Mouse (Mus musculus) liver, embryonic 14.5 days (tissue): ENCODE results near the gene Hepacam. TPM values are rescaled to one million over a fixed set of nuclear protein-coding genes. Genes with fewer than 3 reads are reported as not detected.

Experiments
- ATAC-seq: fragments of 200-750 bp; cut with Nextera tagmentation; 2 replicates; pipeline ENCODE4 v1.8.0; 2017; ENCODE audit warnings: moderate number of reproducible peaks, mild to moderate bottlenecking, moderate library complexity; ENCODE audit not compliant: insufficient read depth
- DNase-seq, 3 experiments: peaks; one replicate each; pipeline ENCODE4 v3.0.0-alpha.2; 2012 to 2013; ENCODE audit warnings: low read depth in 3 of 3, low spot score in 3 of 3
- H3K27ac ChIP-seq: fragments of 300-500 bp; sonication (generic); 2 replicates; pipeline ENCODE4 v1.5.1; 2014; ENCODE audit warnings: moderate library complexity, mild to moderate bottlenecking, control low read depth, inconsistent platforms
- H3K27me3 ChIP-seq: fragments of 300-500 bp; sonication (generic); 2 replicates; pipeline ENCODE4 v1.6.1; 2014; ENCODE audit warnings: mild to moderate bottlenecking, low read length, moderate library complexity; ENCODE audit not compliant: control insufficient read depth, insufficient read depth
- H3K36me3 ChIP-seq: fragments of 300-500 bp; sonication (generic); replicated peaks from 2 replicates; pipeline ENCODE4 v1.6.1; 2014; ENCODE audit warnings: low read depth; ENCODE audit not compliant: control insufficient read depth, insufficient read depth
- H3K4me1 ChIP-seq, 2 experiments: fragments of 200-500 bp in 1 of 2; fragments of 300-500 bp in 1 of 2; sonication (generic) in 1 of 2; replicated peaks; 2 replicates each; pipeline ENCODE4 v1.6.1; 2012 to 2014; ENCODE audit warnings: antibody characterized with exemption in 1 of 2, inconsistent platforms in 1 of 2, low read length in 1 of 2; ENCODE audit not compliant: control insufficient read depth in 2 of 2, insufficient read depth in 2 of 2
- H3K4me2 ChIP-seq: fragments of 300-500 bp; sonication (generic); 2 replicates; pipeline ENCODE4 v1.6.1; 2014; ENCODE audit warnings: low read depth, mild to moderate bottlenecking, control low read depth, moderate library complexity
- H3K4me3 ChIP-seq, 2 experiments: fragments of 200-500 bp in 1 of 2; fragments of 300-500 bp in 1 of 2; sonication (generic) in 1 of 2; 2 replicates each; pipeline ENCODE4 v1.5.1; 2012 to 2014; ENCODE audit warnings: low read depth in 2 of 2, low read length in 2 of 2, mild to moderate bottlenecking in 2 of 2, control low read depth in 1 of 2, inconsistent platforms in 1 of 2, moderate library complexity in 1 of 2; ENCODE audit not compliant: insufficient read depth in 1 of 2
- H3K9ac ChIP-seq: fragments of 300-500 bp; sonication (generic); replicated peaks from 2 replicates; pipeline ENCODE4 v1.6.1; 2014; ENCODE audit warnings: mild to moderate bottlenecking, control low read depth, moderate library complexity
- H3K9me3 ChIP-seq: fragments of 300-500 bp; sonication (generic); 2 replicates; pipeline ENCODE4 v1.6.1; 2016; ENCODE audit warnings: low read length, mixed read lengths; ENCODE audit not compliant: control insufficient read depth
- CTCF ChIP-seq: IDR thresholded peaks from 2 replicates; pipeline ENCODE4 v1.5.1; 2016; ENCODE audit warnings: antibody characterized with exemption, low read depth, control low read depth
- EP300 ChIP-seq: IDR thresholded peaks from 2 replicates; pipeline ENCODE4 v1.6.1; 2016; ENCODE audit warnings: antibody characterized with exemption, low read depth
- WGBS: fragments of 180-500 bp; shearing (Covaris S2); extraction: QIAGEN DNeasy Blood & Tissue Kit; methylation state at CpG from one replicate; pipeline ENCODE4 v1.1.7; 2014; ENCODE audit not compliant: insufficient replicate concordance; 5-methylcytosine and 5-hydroxymethylcytosine counted together
- polyA plus RNA-seq, 2 experiments: library from polyadenylated mRNA; depleted of rRNA in 1 of 2; stranded (reverse) in 1 of 2; unstranded in 1 of 2; fragments of >200 nt; fragmentation: Nextera tagmentation in 1 of 2; extraction: Ambion mirVana in 1 of 2; gene quantifications; 2 replicates each; pipeline versions ENCODE4 v1.2.1 to v1.2.3; 2012 to 2014

Gene Hepacam
- polyA plus RNA-seq, 2 experiments, result not detected

DNA sequence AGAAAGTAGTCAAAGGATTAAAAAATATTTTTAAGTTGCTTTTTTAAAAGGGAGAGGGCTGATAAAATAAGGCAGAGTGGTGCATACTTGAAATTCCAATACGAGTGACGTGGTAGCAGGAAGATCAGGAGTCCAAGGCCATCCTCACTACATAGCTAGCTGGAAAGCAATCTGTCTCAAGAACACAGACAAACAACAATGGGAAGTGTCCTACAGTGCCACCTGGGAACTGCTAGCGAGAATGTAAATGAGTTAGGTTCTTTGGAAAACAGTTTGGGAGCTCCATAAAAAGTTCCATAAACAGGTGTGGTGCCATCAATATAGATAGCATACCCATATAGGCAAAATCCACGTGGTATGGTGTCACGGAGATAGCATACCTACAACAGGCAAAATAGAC is 1.4 kb upstream of the Hepacam start:
- TF ChIP-seq CTCF, result no peak
- TF ChIP-seq EP300, result no peak
- Histone ChIP-seq H3K9me3 (no peaks in the 10 kb centered on the region), H3K36me3 (no peaks in the 10 kb centered on the region), H3K4me2 (no peak overlapping the region), H3K4me3 (no peak overlapping the region), H3K4me1 (0 out of 4 replicates have a peak, but pooled peaks cover 0 to 1% of the 10 kb centered on the region in 2 experiments), H3K27ac (no peak overlapping the region), H3K9ac (no peak overlapping the region), H3K27me3 (no peaks in the 10 kb centered on the region)
- DNase-seq (no peak), ATAC-seq (no peak)
- WGBS, result 54% methylated on average over 5 of the region's 5 CpGs

DNA sequence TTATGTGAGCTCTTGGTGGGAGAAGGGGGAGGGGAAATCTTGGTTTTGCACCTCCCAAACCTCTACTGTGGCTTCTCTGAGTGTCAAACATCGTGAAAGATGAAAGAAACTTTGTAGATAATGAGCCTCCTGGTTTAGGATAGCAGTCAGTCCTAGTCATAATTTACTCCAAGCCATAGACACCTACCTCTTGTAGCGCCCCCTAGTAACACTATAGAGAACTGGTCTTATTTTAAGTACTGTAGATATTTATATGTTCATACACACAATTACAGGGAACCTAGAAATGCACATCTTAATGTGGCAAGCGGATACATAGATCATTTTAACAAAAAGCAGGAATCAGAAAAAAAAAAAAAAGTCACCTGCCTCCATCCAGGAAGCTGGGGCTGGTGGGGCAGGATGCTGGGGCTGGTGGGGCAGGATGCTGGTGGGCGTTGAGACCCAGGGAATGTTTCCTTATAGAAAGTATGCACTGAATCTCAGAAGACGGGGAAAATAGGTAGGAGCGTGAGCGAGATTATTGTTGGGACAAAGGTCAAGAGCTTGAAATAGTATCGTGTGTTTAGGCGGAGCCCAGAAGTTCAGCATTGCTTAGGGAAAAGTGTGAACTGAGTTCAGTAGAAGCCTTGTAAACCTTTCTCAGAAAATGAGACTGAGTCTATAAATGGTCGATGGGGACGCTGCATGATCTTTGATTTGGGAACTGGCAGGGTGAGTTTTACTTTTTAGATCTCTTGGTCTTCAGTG is 1.1 kb downstream of the Hepacam start:
- no peak overlapping the region for H3K4me3 ChIP-seq
- no peak overlapping the region for H3K27ac ChIP-seq
- TF ChIP-seq EP300 (no peak), CTCF (no peak)
- H3K27me3 ChIP-seq, result no peaks in the 10 kb centered on the region
- H3K4me2 ChIP-seq, result no peak overlapping the region
- H3K36me3 ChIP-seq, result no peaks in the 10 kb centered on the region
- ATAC-seq (no peak), DNase-seq (no peak)
- H3K9me3 ChIP-seq, result no peaks in the 10 kb centered on the region
- H3K4me1 ChIP-seq, result 0 out of 4 replicates have a peak, but pooled peaks cover 0 to 1% of the 10 kb centered on the region in 2 experiments
- no peak overlapping the region for H3K9ac ChIP-seq
- WGBS, result 62% methylated on average over 11 of the region's 11 CpGs

GRCm38 (mm10) chr9:37368860-37369259 is 1.7 kb downstream of the Hepacam start:
- TF ChIP-seq EP300 (no peak), CTCF (no peak)
- H3K4me3 ChIP-seq, result no peak overlapping the region
- ATAC-seq, result no peak
- no peak overlapping the region for H3K27ac ChIP-seq
- H3K4me2 ChIP-seq, result no peak overlapping the region
- 62% methylated on average over 8 of the region's 8 CpGs for WGBS
- H3K27me3 ChIP-seq, result no peaks in the 10 kb centered on the region
- no peaks in the 10 kb centered on the region for H3K36me3 ChIP-seq
- no peaks in the 10 kb centered on the region for H3K9me3 ChIP-seq
- no peak overlapping the region for H3K9ac ChIP-seq
- 0 out of 4 replicates have a peak, but pooled peaks cover 0 to 1% of the 10 kb centered on the region in 2 experiments for H3K4me1 ChIP-seq
- DNase-seq, result no peak

- H3K27ac ChIP-seq, result no peak overlapping the region
- no peak overlapping the region for H3K4me2 ChIP-seq
- no peaks in the 10 kb centered on the region for H3K4me1 ChIP-seq
- DNase-seq, result no peak
- WGBS, result 69% methylated on average over 7 of the region's 7 CpGs
- H3K27me3 ChIP-seq, result no peaks in the 10 kb centered on the region
- H3K36me3 ChIP-seq, result no peaks in the 10 kb centered on the region
- H3K4me3 ChIP-seq, result no peak overlapping the region
- no peak for TF ChIP-seq EP300
- no peak for TF ChIP-seq CTCF
- no peak overlapping the region for H3K9ac ChIP-seq
- no peak for ATAC-seq
- H3K9me3 ChIP-seq, result no peaks in the 10 kb centered on the region
Observed at GRCm38 (mm10) chr9:37371232-37371801, 4.2 kb downstream of the Hepacam start.

- Histone ChIP-seq H3K36me3 (no peaks in the 10 kb centered on the region), H3K9me3 (no peaks in the 10 kb centered on the region), H3K9ac (no peak overlapping the region), H3K27me3 (no peaks in the 10 kb centered on the region), H3K4me2 (no peak overlapping the region), H3K4me1 (no peaks in the 10 kb centered on the region), H3K27ac (no peak overlapping the region), H3K4me3 (no peak overlapping the region)
- no peak for ATAC-seq
- no peak for DNase-seq
- TF ChIP-seq EP300 (no peak), CTCF (no peak)
- 70% methylated on average over 5 of the region's 5 CpGs for WGBS
Observed at GRCm38 (mm10) chr9:37375718-37376117, 8.6 kb downstream of the Hepacam start.
